Mouse (Mus musculus) liver, adult (tissue): Measurements from ENCODE around the gene Gtf2h3.

Experiments
- GATA4 ChIP-seq: IDR thresholded peaks from 2 replicates; pipeline ENCODE4 v1.6.1; 2014; ENCODE audit warnings: mild to moderate bottlenecking, low read length; ENCODE audit not compliant: insufficient replicate concordance

Gtf2h3 gene

DNA sequence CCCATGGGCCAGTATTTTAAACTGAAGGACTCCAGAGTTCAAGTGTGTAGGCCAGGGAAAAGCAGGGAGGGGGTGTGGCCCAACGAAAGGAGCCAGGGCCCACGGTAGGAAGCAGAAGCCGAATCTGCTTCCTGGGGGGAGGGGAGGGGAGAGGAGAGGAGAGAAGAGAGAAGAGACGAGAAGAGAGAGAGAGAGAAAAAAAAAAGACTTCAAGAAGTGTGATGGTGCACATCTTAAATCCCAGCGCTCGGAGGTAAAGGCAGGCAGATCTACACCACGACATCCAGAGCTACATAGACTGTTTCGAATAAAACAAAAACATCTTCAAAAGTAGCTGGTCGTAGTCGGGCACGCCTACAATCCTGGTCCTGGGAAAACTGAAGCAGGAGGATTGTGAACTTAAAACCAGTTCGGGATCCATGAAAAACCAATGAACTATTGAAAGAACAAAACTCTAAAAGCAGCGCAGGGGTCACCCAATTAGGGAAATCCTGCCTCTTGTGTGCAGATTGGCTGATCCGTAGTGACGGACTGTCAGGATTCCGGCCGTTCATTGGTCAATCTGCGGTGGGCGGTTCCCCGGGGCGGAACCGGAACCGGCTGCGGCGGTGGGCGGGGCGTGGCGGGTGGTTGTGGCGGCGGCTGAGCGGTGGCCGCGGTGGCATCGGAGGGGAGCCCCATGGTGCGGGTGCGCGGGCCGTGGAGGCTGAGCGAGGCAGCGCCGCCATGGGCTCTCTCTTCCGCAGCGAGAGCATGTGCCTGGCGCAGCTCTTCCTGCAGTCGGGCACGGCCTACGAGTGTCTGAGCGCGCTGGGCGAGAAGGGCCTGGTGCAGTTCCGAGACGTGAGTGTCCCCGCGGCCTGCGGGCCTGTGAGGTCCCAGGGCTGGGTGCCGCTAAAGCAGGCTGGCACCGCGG is 49.8 kb downstream of the Gtf2h3 start, which contains the start of gene Atp6v0a2:
Atp6v0a2 (plus strand) TSS at position 129 of the 916 bp plus-strand sequence.
- no peak for TF ChIP-seq GATA4

DNA sequence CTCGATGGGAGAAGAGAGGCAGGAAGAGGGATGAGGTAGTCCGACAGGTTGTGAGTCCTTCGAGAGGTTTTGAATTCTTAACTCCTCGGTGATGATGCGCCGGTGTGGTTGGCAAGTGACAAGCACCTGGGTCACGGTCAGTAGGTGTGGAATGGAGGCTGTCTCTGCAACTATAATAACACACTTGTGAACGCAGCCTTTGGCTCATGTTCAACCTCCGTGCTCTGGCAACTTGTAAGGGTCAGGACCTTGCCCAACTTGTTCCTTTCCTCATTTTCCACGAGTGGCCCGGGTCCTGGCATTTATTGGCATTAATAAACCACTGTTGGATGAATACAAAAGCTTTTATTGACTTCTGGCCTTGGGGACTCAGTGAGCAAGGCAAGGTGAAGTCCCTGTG is 50.7 kb downstream of the Gtf2h3 start:
- no peak for TF ChIP-seq GATA4

DNA sequence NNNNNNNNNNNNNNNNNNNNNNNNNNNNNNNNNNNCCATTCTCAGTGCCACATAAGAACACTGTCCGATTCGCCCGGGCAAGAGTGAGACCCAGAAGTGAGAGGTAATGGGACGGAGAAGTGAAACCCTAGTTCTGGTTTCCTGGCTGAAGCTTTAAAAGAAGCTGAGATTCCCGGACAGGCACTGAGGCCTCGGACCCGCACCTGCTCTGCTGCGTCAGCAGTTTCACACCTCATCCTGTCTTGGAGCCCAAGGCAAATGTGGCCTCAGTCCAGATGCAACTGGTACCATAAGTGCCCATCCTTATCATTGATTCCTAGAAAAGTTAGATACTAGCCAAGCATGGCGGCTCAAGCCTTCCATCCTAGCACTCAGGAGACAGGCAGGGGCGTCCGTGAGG is 52.7 kb downstream of the Gtf2h3 start:
- TF ChIP-seq GATA4, result no peak

DNA sequence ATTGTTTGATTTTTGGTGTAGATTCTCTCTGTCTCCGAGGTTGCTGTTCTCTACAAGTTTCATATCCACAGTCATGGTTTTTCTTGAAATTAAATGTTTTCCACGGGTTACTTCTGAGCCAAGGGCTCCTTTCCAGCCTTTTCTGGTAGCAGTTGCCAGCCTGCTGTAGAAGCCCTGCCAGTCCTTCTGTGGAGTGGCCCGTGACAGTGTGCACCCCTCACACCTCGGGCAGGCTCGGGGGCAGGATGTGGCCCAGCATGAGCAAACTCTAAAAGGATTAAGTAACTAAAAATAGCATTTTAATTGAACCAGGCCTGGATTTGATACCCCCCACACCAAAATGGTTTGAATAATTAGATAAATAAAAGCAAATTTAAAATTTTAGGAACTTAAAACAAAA is 53.5 kb downstream of the Gtf2h3 start:
- no peak for TF ChIP-seq GATA4

DNA sequence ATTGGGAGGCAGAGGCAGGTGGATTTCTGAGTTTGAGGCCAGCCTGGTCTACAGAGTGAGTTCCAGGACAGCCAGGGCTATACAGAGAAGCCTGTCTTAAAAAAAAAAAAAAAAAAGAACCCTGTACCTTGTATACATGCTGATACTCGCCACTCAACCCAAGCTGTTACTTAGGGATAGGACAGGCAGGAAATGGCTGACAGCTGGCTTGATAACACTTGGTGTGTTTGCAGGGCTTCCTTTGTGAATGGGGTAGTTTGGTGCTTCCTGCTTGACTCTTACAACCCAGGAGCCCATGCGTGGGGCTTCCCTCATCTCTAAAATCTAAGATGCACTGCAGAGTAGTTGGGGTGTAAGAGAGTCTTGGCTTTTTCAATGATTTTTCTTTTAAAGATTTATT is 54.5 kb downstream of the Gtf2h3 start:
- peak; percentile 71; the same call in 1 of the 2 replicates for TF ChIP-seq GATA4

DNA sequence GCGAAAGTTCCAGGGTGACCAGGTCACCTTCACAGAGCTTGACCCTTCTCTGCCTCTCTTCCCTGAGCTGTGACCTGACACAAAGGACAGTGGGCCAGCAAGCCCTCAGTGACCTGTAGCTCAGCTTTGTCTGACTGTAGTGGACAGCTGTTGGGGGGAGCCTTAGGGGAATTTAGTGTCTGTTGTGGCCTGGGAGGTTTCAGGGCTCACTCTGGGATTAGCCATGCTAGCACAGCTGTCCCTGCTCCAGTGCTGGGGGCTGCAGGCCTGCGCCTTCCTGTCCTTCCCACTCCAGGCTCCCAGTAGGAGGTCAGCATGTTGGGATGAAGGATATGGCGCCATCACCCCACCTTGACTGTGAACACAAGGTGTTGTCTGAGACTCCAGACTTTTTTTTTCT is 57.2 kb downstream of the Gtf2h3 start:
- no peak for TF ChIP-seq GATA4

DNA sequence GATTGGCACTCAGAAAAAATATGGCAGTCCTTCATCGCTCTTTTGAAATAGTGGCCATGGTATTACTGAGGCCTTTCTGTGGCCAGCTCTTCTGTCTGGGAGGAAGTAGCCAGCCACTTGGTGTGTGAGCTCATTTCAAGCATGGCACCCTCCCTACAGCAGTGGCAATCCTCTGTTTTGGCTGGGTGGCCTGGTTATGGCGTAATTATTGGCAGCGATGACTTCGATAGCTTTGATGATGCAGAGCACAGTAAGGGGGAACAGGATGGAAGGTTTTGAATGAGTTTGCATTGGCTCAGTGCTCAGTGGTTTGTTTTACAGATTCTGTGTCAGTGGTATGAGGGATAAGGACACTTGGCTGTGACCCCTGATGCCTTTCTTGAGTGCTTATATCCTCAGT is 57.8 kb downstream of the Gtf2h3 start:
- TF ChIP-seq GATA4, result no peak

DNA sequence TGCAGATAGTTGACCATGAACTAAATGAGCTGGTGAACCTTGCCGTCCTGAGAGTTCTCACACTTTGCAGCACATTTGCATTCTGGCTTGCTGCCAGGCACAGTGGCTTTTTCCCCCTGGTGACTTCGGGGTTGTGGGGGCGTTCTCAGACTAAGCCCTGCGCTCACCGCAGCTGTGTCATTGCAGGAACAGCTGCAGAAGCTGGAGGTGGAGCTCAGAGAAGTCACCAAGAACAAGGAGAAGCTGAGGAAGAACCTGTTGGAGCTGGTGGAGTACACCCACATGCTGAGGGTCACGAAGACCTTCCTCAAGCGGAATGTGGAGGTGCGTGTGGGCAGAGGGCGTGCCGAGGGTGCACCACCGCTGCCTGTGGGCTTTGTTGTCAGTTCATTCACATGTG is 58.4 kb downstream of the Gtf2h3 start:
- no peak for TF ChIP-seq GATA4

DNA sequence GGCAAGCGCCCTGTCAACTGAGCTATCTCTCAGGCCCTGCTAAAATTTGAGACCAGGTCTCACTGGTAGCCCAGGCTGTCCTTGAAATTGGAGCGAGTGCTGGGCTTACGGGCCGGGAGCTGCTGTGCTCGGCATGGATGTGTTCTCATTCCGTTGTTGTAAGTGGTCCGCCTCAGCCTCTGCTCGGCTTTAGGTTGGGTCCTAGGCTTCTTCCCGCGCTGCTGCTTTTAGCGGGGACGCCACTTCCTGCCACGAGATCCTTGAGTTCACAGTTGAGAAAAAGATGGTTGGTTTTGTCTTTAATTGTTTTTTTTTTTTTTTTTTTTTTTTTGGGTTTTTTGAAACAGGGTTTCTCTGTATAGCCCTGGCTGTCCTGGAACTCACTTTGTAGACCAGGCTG is 58.9 kb downstream of the Gtf2h3 start:
- no peak for TF ChIP-seq GATA4
